31 mouse cellular contexts compared by ENCODE assay signal in the genomic region with DNA sequence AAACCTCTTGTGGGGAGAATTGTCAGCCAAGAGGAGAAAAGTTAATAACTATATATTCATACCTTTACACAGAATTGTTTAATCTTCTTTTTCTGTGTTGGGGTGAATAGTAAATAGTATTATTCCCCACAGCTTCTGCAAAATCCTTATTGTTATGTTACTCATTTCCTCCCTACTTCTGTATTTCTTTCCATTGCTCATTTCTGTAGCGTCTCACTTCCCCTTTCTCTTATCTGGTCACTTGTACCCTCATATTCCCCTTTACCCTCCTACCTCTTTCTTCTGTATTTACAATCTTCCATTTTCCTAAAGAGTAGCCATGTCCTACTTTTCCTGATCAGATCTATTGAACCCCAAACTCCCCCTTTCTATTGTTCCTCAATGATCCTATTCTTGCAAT.
DNase-seq lines count a peak whose midpoint lies in the region; ATAC-seq and TF ChIP-seq lines count a peak whose summit lies in the region.
"Had no signal": no experiment of that assay in that cellular context is flagged by ENCODE, and none has a peak within 500 bp of the region (broad histone marks: within the 10 kb centered on the region; RNA-seq: fewer than 3 reads in every experiment).

No protein-coding gene starts in this region.

- WGBS in lung, postnatal 0 days: 89% methylated on average over 1 of the region's 1 CpGs

- ATAC-seq in lung, postnatal 0 days: no peak
- peak; percentile 48 to 71; a peak in 3 of 4 replicates for ATAC-seq in hematopoietic stem cell, adult 5-6 weeks (replicated peaks in 1 of 2; ENCODE audit: insufficient read depth in 1 of 2, low FRiP score in 2 of 2, low TSS enrichment in 1 of 2, low read depth in 1 of 2, poor library complexity in 2 of 2, severe bottlenecking in 2 of 2)
- no peak for ATAC-seq in frontal cortex, adult (ENCODE audit: low TSS enrichment)
- ATAC-seq: CD4-positive, CD25-positive, alpha-beta regulatory T cell, adult 4 months; forebrain, postnatal 0 days; intestine, embryonic 16.5 days; midbrain, embryonic 13.5 days had no signal

- H3K4me3 ChIP-seq in lung, postnatal 0 days (ENCODE audit: low read depth, low read length): no peak overlapping the region
- H3K4me3 ChIP-seq in bone marrow macrophage, adult 2 months (ENCODE audit: insufficient read depth, low read length): no peak overlapping the region
- H3K4me3 ChIP-seq: embryonic facial prominence, embryonic 10.5 days; embryonic facial prominence, embryonic 15.5 days; forebrain, embryonic 12.5 days; hindbrain, embryonic 13.5 days; limb, embryonic 12.5 days; midbrain, embryonic 13.5 days; neural tube, embryonic 15.5 days had no signal

- DNase-seq in lung, postnatal 0 days (ENCODE audit: low spot score): peak; percentile 12
- no peak for DNase-seq in lung, adult 18-20 months
- no peak for DNase-seq in urinary bladder, postnatal 25 days (ENCODE audit: low spot score)
- DNase-seq in left cerebral cortex, adult 11 months (ENCODE audit: low spot score): no peak
- DNase-seq: adrenal gland, adult 8-10 months; cerebellum, adult 11-12 months; cerebellum, postnatal 10 days; forebrain, postnatal 0 days; gastrocnemius, postnatal 10 days; heart, adult 11 months; heart, postnatal 36 days; kidney, adult 8-10 months; kidney, postnatal 10 days; layer of hippocampus, postnatal 36 days; lung, postnatal 14 days; right cerebral cortex, postnatal 25 days; thymus, postnatal 25 days had no signal

- TF ChIP-seq EP300 in lung, postnatal 0 days (IDR thresholded peaks at IDR 0.05): no peak

- no peak overlapping the region for H3K27ac ChIP-seq in lung, postnatal 0 days (ENCODE audit: low read length)
- peak overlapping the region; percentile 91 for H3K27ac ChIP-seq in bone marrow macrophage, adult 2 months (ENCODE audit: insufficient read depth, low read depth, low read length)
- H3K27ac ChIP-seq: embryonic facial prominence, embryonic 10.5 days; embryonic facial prominence, embryonic 15.5 days; forebrain, embryonic 12.5 days; hindbrain, embryonic 13.5 days; limb, embryonic 12.5 days; midbrain, embryonic 13.5 days; neural tube, embryonic 15.5 days had no signal

- no peaks in the 10 kb centered on the region for H3K4me1 ChIP-seq in lung, postnatal 0 days (ENCODE audit: insufficient read depth, low read depth, low read length)
- H3K4me1 ChIP-seq in bone marrow macrophage, adult 2 months (ENCODE audit: control insufficient read depth, insufficient read depth, low read length): peaks cover 26% of the 10 kb centered on the region
- H3K4me1 ChIP-seq: embryonic facial prominence, embryonic 10.5 days; embryonic facial prominence, embryonic 15.5 days; forebrain, embryonic 12.5 days; hindbrain, embryonic 13.5 days; limb, embryonic 12.5 days; midbrain, embryonic 13.5 days; neural tube, embryonic 15.5 days had no signal

- no peaks in the 10 kb centered on the region for H3K36me3 ChIP-seq in lung, postnatal 0 days (ENCODE audit: insufficient read depth, low read length)
- H3K36me3 ChIP-seq: embryonic facial prominence, embryonic 10.5 days; embryonic facial prominence, embryonic 15.5 days; forebrain, embryonic 12.5 days; hindbrain, embryonic 13.5 days; limb, embryonic 12.5 days; midbrain, embryonic 13.5 days; neural tube, embryonic 15.5 days had no signal

- no peaks in the 10 kb centered on the region for H3K27me3 ChIP-seq in lung, postnatal 0 days (replicated peaks; ENCODE audit: insufficient read depth, low read length)
- H3K27me3 ChIP-seq: embryonic facial prominence, embryonic 15.5 days; forebrain, embryonic 12.5 days; hindbrain, embryonic 13.5 days; limb, embryonic 12.5 days; midbrain, embryonic 13.5 days; neural tube, embryonic 15.5 days had no signal

- no peak overlapping the region for H3K9ac ChIP-seq in lung, postnatal 0 days (replicated peaks; ENCODE audit: low read depth)
- H3K9ac ChIP-seq: embryonic facial prominence, embryonic 15.5 days; forebrain, embryonic 12.5 days; forebrain, postnatal 0 days; hindbrain, embryonic 13.5 days; limb, embryonic 12.5 days; midbrain, embryonic 13.5 days; neural tube, embryonic 15.5 days had no signal

- no peaks in the 10 kb centered on the region for H3K9me3 ChIP-seq in lung, postnatal 0 days (ENCODE audit: low read length)
- H3K9me3 ChIP-seq: embryonic facial prominence, embryonic 10.5 days; embryonic facial prominence, embryonic 15.5 days; forebrain, embryonic 12.5 days; hindbrain, embryonic 13.5 days; limb, embryonic 12.5 days; midbrain, embryonic 13.5 days; neural tube, embryonic 15.5 days had no signal

- no peak overlapping the region for H3K4me2 ChIP-seq in lung, postnatal 0 days (replicated peaks; ENCODE audit: low read depth, low read length)
- H3K4me2 ChIP-seq: embryonic facial prominence, embryonic 15.5 days; forebrain, embryonic 12.5 days; heart, embryonic 11.5 days; hindbrain, embryonic 13.5 days; limb, embryonic 12.5 days; liver, embryonic 11.5 days; midbrain, embryonic 13.5 days; neural tube, embryonic 15.5 days had no signal

- TF ChIP-seq POLR2A in bone marrow macrophage, adult 2 months (IDR thresholded peaks at IDR 0.05; ENCODE audit: borderline replicate concordance, low read depth, low read length): no peak

- TF ChIP-seq CTCF in lung, postnatal 0 days (IDR thresholded peaks at IDR 0.05): no peak
- TF ChIP-seq CTCF in bone marrow macrophage, adult 2 months (IDR thresholded peaks at IDR 0.05; ENCODE audit: low read depth, low read length): no peak

Comparison
In these comparisons a context has a peak if more than half of its experiments do, and no peak if none do; other contexts are left out.
1. ATAC-seq: peak in hematopoietic stem cell, adult 5-6 weeks (2 of 2); none in lung, postnatal 0 days (single experiment) and frontal cortex, adult (single experiment).